ENCODE assay signal across 8 mouse cellular contexts in genomic region chr12:52097650-52098070, GRCm38 (mm10). TPM values are rescaled to one million over a fixed set of nuclear protein-coding genes. Genes with fewer than 3 reads are reported as not detected.
A peak's percentile ranks its signal among the peaks of the same experiment; 100 is the strongest.
DNase-seq lines count a peak whose midpoint lies in the region; ATAC-seq and TF ChIP-seq lines count a peak whose summit lies in the region.

Gene Nubpl, plus strand, starts transcription at chr12:52097737.

- peak; percentile 93 for DNase-seq in 416B (ENCODE audit: low read depth)
- DNase-seq in heart, adult 8-10 months (ENCODE audit: low spot score), result peak; percentile 94
- peak; percentile 96 for DNase-seq in kidney, adult 9 months
- DNase-seq in limb, embryonic 14.5 days (ENCODE audit: low spot score), result peak; percentile 94
- peak; percentile 96 for DNase-seq in midbrain, postnatal 0 days (ENCODE audit: low spot score)
- DNase-seq in spleen, postnatal 14 days (ENCODE audit: low spot score in 2 of 2), result peak; percentile 80 to 89

- H3K36me3 ChIP-seq in embryonic facial prominence, embryonic 15.5 days, result no peaks in the 10 kb centered on the region
- H3K36me3 ChIP-seq in limb, embryonic 14.5 days (ENCODE audit: control insufficient read depth, insufficient read depth, low read length), result no peaks in the 10 kb centered on the region
- H3K36me3 ChIP-seq in midbrain, postnatal 0 days (ENCODE audit: insufficient read depth, low read length), result no peaks in the 10 kb centered on the region

- H3K27me3 ChIP-seq in embryonic facial prominence, embryonic 15.5 days, result no peaks in the 10 kb centered on the region
- H3K27me3 ChIP-seq in limb, embryonic 14.5 days (ENCODE audit: control insufficient read depth, insufficient read depth, low read length), result no peaks in the 10 kb centered on the region
- H3K27me3 ChIP-seq in midbrain, postnatal 0 days (ENCODE audit: insufficient read depth, low read length), result no peaks in the 10 kb centered on the region

- H3K9ac ChIP-seq in embryonic facial prominence, embryonic 15.5 days, result peak within 1 kb of the TSS; percentile 90
- H3K9ac ChIP-seq in limb, embryonic 14.5 days (ENCODE audit: low read depth, low read length, severe bottlenecking), result peak within 1 kb of the TSS; percentile 91
- peak within 1 kb of the TSS; percentile 80 for H3K9ac ChIP-seq in midbrain, postnatal 0 days (replicated peaks; ENCODE audit: low read length, poor library complexity, severe bottlenecking)

- no peak for TF ChIP-seq CTCF in bone marrow, adult 2 months (IDR thresholded peaks at IDR 0.05; ENCODE audit: control insufficient read depth, insufficient read depth, low read length)
- no peak for TF ChIP-seq CTCF in midbrain, postnatal 0 days (IDR thresholded peaks at IDR 0.05)

- peak within 1 kb of the TSS; percentile 51 for H3K4me2 ChIP-seq in embryonic facial prominence, embryonic 15.5 days (replicated peaks)
- H3K4me2 ChIP-seq in limb, embryonic 14.5 days (replicated peaks; ENCODE audit: low read depth, low read length, severe bottlenecking), result peak within 1 kb of the TSS; percentile 60
- H3K4me2 ChIP-seq in midbrain, postnatal 0 days (ENCODE audit: low read depth, low read length, poor library complexity, severe bottlenecking), result peak within 1 kb of the TSS; percentile 51

- H3K27ac ChIP-seq in bone marrow, adult 2 months (ENCODE audit: control insufficient read depth, insufficient read depth, low read depth, low read length, poor library complexity), result peak within 1 kb of the TSS; percentile 51; the same call in 1 of the 2 replicates
- H3K27ac ChIP-seq in embryonic facial prominence, embryonic 15.5 days (replicated peaks), result peak within 1 kb of the TSS; percentile 49; the same call in 1 of the 2 replicates
- peak within 1 kb of the TSS; percentile 74 for H3K27ac ChIP-seq in limb, embryonic 14.5 days (replicated peaks; ENCODE audit: low read depth, low read length)
- H3K27ac ChIP-seq in midbrain, postnatal 0 days (ENCODE audit: low read depth, low read length), result peak within 1 kb of the TSS; percentile 55; the same call in 1 of the 2 replicates

- peak; percentile 38; the same call in 1 of the 2 replicates for TF ChIP-seq POLR2A in bone marrow, adult 2 months (IDR thresholded peaks at IDR 0.05; ENCODE audit: borderline replicate concordance, control insufficient read depth, low read depth, low read length)
- 0 out of 2 replicates have a peak, but pooled peaks have one; percentile 69 for TF ChIP-seq POLR2A in limb, embryonic 14.5 days (IDR thresholded peaks at IDR 0.05; ENCODE audit: borderline replicate concordance, extremely low read depth, insufficient read depth, insufficient read length)

- under 1% methylated on average over 32 of the region's 32 CpGs for WGBS in bone marrow, adult 2 months
- under 1% methylated on average over 32 of the region's 32 CpGs for WGBS in embryonic facial prominence, embryonic 15.5 days
- under 1% methylated on average over 32 of the region's 32 CpGs for WGBS in limb, embryonic 14.5 days
- under 1% methylated on average over 32 of the region's 32 CpGs for WGBS in midbrain, postnatal 0 days

- H3K4me3 ChIP-seq in bone marrow, adult 2 months (replicated peaks; ENCODE audit: control insufficient read depth, low read depth, low read length), result peak within 1 kb of the TSS; percentile 83
- peak within 1 kb of the TSS; percentile 94 for H3K4me3 ChIP-seq in embryonic facial prominence, embryonic 15.5 days (replicated peaks)
- peak within 1 kb of the TSS; percentile 87 for H3K4me3 ChIP-seq in limb, embryonic 14.5 days (replicated peaks; ENCODE audit: low read length)
- peak within 1 kb of the TSS; percentile 60 for H3K4me3 ChIP-seq in midbrain, postnatal 0 days (ENCODE audit: low read depth, low read length)

- H3K4me1 ChIP-seq in bone marrow, adult 2 months (ENCODE audit: control insufficient read depth, insufficient read depth, low read length), result no peaks in the 10 kb centered on the region
- peaks cover 2% of the 10 kb centered on the region; the same call in 1 of the 2 replicates for H3K4me1 ChIP-seq in embryonic facial prominence, embryonic 15.5 days
- H3K4me1 ChIP-seq in limb, embryonic 14.5 days (ENCODE audit: control insufficient read depth, insufficient read depth, low read length), result 0 out of 2 replicates have a peak, but pooled peaks cover 3% of the 10 kb centered on the region
- H3K4me1 ChIP-seq in midbrain, postnatal 0 days (ENCODE audit: insufficient read depth, low read length), result no peaks in the 10 kb centered on the region

- H3K9me3 ChIP-seq in embryonic facial prominence, embryonic 15.5 days (replicated peaks), result no peaks in the 10 kb centered on the region
- no peaks in the 10 kb centered on the region for H3K9me3 ChIP-seq in limb, embryonic 14.5 days (ENCODE audit: control insufficient read depth, low read length)
- no peaks in the 10 kb centered on the region for H3K9me3 ChIP-seq in midbrain, postnatal 0 days (ENCODE audit: low read length)

- ATAC-seq in embryonic facial prominence, embryonic 15.5 days (ENCODE audit: insufficient number of reproducible peaks, low FRiP score, low TSS enrichment, low read depth), result peak; percentile 87
- peak; percentile 97 for ATAC-seq in limb, embryonic 14.5 days (ENCODE audit: low FRiP score, low read depth)
- peak; percentile 97 for ATAC-seq in midbrain, postnatal 0 days (ENCODE audit: low FRiP score)

RNA-seq across cellular contexts. Expression of gene Nubpl, which starts in this region (rescaled TPM):
- polyA plus RNA-seq in bone marrow, adult 2 months (2011; ENCODE audit: insufficient read depth, insufficient read length, low replicate concordance, missing spikeins), result 0.36 and 2.6 TPM in 2 replicates
- polyA plus RNA-seq in embryonic facial prominence, embryonic 15.5 days (2015; fragmentation: Nextera tagmentation; extraction: Ambion mirVana), result 12.2 and 13.3 TPM in 2 replicates
- total RNA-seq in heart, adult 8-10 months (2022), result 10 to 100 TPM; 10.2 to 13.0 (median 11.6) TPM
- 3.8 and 4.9 TPM in 2 replicates for polyA plus RNA-seq in limb, embryonic 14.5 days (2012; rRNA removed)
- 11.5 and 11.6 TPM in 2 replicates for polyA plus RNA-seq in limb, embryonic 14.5 days (2014; fragmentation: Nextera tagmentation; extraction: Ambion mirVana)
- total RNA-seq in midbrain, postnatal 0 days (2014; rRNA removed), result 3.6 and 7.8 TPM in 2 replicates
- polyA plus RNA-seq in midbrain, postnatal 0 days (2015; fragmentation: Nextera tagmentation; extraction: Ambion mirVana), result 6.2 and 6.9 TPM in 2 replicates

Comparison
In these comparisons a context has a peak if more than half of its experiments do, and no peak if none do; other contexts are left out.
1. Peak in every context shown above with its lines: DNase-seq, ATAC-seq, H3K4me3 ChIP-seq and H3K27ac ChIP-seq.